Mouse (Mus musculus): ENCODE results near the gene Thada.

GRCm38 (mm10) chr17:84256278-84256819, 209.7 kb downstream of the Thada start:
- no peak for TF ChIP-seq CTCF (IDR thresholded peaks at IDR 0.05; ENCODE audit: control insufficient read depth, insufficient read depth, low read length)
- TF ChIP-seq POLR2A (IDR thresholded peaks at IDR 0.05; ENCODE audit: borderline replicate concordance, control insufficient read depth, low read depth, low read length), result no peak

Data from bone marrow, adult 2 months (tissue).